Mouse (Mus musculus): ENCODE measurements around the gene Panx3. TPM values are rescaled to one million over a fixed set of nuclear protein-coding genes. Genes with fewer than 3 reads are reported as not detected.
A peak's percentile ranks its signal among the peaks of the same experiment; 100 is the strongest.

The Panx3 gene
- polyA plus RNA-seq, 1 experiment from 2014 or later = not detected

DNA sequence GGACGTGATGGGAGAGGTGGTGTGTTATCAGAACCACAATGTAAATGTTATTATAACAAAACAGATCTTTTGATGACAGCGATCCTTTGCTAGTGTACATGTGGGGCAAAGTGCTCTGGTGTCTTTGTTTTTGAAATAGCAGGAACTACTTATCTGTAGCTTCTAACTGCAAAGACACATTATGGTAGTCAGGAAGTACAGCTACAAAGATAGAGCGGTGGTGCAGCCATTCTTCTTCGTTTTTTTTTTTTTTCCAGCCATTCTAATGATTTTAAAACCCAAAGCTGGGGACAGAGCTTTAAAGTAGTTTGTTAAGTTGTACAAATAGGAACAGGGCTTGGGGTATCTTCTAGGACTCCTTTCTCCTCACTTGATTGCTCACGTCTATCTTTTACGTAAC, 9.6 kb downstream of the Panx3 start:
- peaks cover 1% of the 10 kb centered on the region for H3K36me3 ChIP-seq
- 89% methylated on average over 6 of the region's 6 CpGs for WGBS
- ATAC-seq = no peak

DNA sequence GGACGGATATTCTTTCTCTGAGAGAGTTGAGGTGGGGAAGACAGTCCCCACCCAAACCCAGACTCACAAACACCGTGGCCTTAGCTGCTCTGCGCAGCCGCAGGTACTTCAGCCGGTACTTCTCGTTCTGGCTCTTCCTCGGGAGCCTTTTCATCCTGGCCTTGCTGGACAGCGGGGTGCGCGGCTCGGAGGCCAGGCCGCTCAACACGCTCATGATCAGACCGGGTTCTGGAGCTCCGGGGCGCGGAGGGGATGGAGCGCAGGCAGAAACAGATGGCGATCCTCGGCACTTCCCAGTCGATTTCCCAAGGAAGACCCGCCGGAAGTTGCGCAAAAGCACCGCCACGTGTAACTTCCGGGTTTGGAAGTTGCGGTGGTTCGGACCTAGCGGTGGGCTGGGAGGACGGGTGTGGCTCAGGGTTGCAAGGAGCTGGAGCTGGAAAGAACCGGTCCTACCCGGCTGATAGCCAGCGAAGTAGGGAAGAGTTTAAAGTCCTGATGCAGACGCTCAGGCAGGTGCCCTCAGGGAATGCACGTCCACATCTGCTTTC, 12.0 kb downstream of the Panx3 start, which contains the start of gene Tbrg1:
Gene Tbrg1, minus strand, starts transcription at position 382 of the 551 bp plus-strand sequence.
- peak within 1 kb of the TSS; percentile 45; the same call in 1 of the 2 replicates for H3K27ac ChIP-seq
- H3K4me1 ChIP-seq (replicated peaks) = peaks cover 14% of the 10 kb centered on the region
- peaks cover 25% of the 10 kb centered on the region for H3K36me3 ChIP-seq
- H3K4me2 ChIP-seq (replicated peaks) = peak within 1 kb of the TSS; percentile 68
- peak within 1 kb of the TSS; percentile 67 for H3K9ac ChIP-seq (replicated peaks)
- under 1% methylated on average over 36 of the region's 36 CpGs for WGBS
- H3K4me3 ChIP-seq (replicated peaks) = peak within 1 kb of the TSS; percentile 67
- peaks cover 3% of the 10 kb centered on the region; the same call in 1 of the 2 replicates for H3K27me3 ChIP-seq
- no peaks in the 10 kb centered on the region for H3K9me3 ChIP-seq
- ATAC-seq = peak; percentile 93

More for the DNA sequence above, 9.6 kb downstream of the Panx3 start:
- H3K9me3 ChIP-seq = no peaks in the 10 kb centered on the region
- no peak overlapping the region for H3K4me2 ChIP-seq (replicated peaks)
- no peak overlapping the region for H3K9ac ChIP-seq (replicated peaks)
- H3K27ac ChIP-seq = no peak overlapping the region
- H3K4me3 ChIP-seq (replicated peaks) = no peak overlapping the region
- peaks cover 14% of the 10 kb centered on the region for H3K4me1 ChIP-seq (replicated peaks)
- H3K27me3 ChIP-seq = peaks cover 3% of the 10 kb centered on the region; the same call in 1 of the 2 replicates

DNA sequence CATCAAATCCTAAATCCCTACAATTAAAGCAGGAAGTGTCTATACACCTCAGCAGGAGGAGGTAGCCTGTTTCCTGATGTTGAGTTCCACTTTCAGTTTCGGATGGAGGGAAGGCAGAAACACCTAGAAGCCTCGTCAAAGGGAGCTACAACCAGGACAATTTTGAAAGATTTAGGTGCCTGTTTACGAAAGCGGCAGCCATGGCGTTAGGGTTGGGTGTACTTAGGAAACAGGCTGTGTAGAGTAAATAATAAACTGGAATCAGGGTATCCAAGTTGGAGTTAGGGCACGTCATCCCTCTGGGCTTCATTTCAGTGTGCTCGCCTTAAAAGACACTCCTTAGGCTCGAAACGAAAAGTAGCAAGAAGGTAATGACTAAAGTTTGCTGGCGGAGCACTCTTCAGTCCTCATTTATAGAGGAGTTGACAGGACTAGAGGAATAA, 12.6 kb downstream of the Panx3 start:
- Histone ChIP-seq H3K9me3 (no peaks in the 10 kb centered on the region), H3K27me3 (peaks cover 3% of the 10 kb centered on the region; the same call in 1 of the 2 replicates), H3K4me2 (replicated peaks) (peak overlapping the region; percentile 68), H3K4me1 (replicated peaks) (peaks cover 14% of the 10 kb centered on the region), H3K27ac (no peak overlapping the region), H3K9ac (replicated peaks) (peak overlapping the region; percentile 67), H3K4me3 (replicated peaks) (peak overlapping the region; percentile 67), H3K36me3 (peaks cover 27% of the 10 kb centered on the region)
- WGBS = 4% methylated on average over 10 of the region's 10 CpGs
- no peak; the same call in none of the 2 replicates for ATAC-seq

DNA sequence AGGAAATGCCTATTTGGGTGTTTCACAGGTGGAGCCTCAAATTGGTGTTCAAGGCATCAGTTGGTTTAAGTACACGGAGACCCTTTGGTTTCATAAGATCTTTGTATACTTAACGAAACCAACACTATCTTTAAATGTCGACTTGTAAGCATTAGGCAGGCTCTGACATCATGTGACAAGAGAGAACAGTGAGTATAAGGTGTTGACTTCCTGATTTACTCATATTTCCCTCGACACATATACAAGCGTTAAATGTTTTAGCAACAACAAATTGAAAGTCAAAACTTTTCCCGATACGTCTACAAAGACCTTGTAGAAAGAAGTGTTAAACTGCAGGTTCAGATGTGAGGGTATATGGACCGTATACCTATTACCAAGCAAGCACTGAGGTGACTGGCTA, 13.1 kb downstream of the Panx3 start:
- peak overlapping the region; percentile 67 for H3K9ac ChIP-seq (replicated peaks)
- H3K27me3 ChIP-seq = no peaks in the 10 kb centered on the region
- ATAC-seq = no peak
- WGBS = 70% methylated on average over 8 of the region's 8 CpGs
- peak overlapping the region; percentile 67 for H3K4me3 ChIP-seq (replicated peaks)
- H3K9me3 ChIP-seq = no peaks in the 10 kb centered on the region
- peaks cover 32% of the 10 kb centered on the region for H3K36me3 ChIP-seq
- peaks cover 14% of the 10 kb centered on the region for H3K4me1 ChIP-seq (replicated peaks)
- H3K27ac ChIP-seq = no peak overlapping the region
- H3K4me2 ChIP-seq (replicated peaks) = peak overlapping the region; percentile 68

DNA sequence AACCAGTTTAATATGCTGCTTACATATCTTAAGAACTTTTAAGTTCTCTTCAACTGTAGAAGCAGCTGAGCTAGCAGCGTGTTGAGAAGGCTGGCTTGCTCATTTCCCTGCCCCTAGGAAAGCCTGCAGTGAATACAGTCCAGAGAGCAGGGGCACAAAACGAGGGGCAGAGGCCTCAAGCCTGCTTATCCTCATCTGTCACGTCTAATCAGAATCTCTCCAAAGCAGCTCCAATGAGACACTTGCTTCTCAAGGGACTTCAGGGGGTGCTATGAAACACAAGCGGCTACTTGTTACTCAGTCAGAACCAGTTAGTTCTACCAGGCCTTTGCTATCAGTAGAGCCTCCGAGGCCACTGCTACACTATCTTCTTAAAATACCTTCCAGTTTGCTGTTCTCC, 15.2 kb downstream of the Panx3 start:
- no peak overlapping the region for H3K4me3 ChIP-seq (replicated peaks)
- H3K4me2 ChIP-seq (replicated peaks) = no peak overlapping the region
- H3K9ac ChIP-seq (replicated peaks) = no peak overlapping the region
- ATAC-seq = no peak
- H3K9me3 ChIP-seq = no peaks in the 10 kb centered on the region
- peaks cover 52% of the 10 kb centered on the region for H3K36me3 ChIP-seq
- H3K27me3 ChIP-seq = no peaks in the 10 kb centered on the region
- 84% methylated on average over 5 of the region's 5 CpGs for WGBS
- no peak overlapping the region for H3K27ac ChIP-seq
- peaks cover 14% of the 10 kb centered on the region for H3K4me1 ChIP-seq (replicated peaks)

DNA sequence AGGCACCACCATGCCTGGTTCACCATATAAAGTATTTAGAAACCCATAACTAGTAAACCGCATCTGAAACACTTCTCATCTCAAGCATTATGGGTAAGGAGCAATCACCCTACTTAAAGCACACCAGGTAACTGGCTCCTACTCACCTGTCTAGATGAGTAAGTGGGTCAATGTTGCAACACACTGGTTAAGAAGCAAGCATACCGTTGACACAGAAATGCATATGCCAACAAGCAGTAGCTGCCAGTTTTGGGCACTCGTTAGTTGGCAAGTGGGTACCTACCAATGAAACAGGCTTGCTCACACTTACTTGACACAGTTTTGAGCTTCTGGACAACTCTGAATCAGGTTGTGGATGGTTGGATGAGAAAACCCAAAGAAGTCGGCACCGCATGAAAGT, 18.4 kb downstream of the Panx3 start:
- Histone ChIP-seq H3K9me3 (no peaks in the 10 kb centered on the region), H3K4me1 (replicated peaks) (0 out of 2 replicates have a peak, but pooled peaks cover 2% of the 10 kb centered on the region), H3K36me3 (peaks cover 65% of the 10 kb centered on the region), H3K4me3 (replicated peaks) (no peak overlapping the region), H3K9ac (replicated peaks) (no peak overlapping the region), H3K27me3 (no peaks in the 10 kb centered on the region), H3K4me2 (replicated peaks) (no peak overlapping the region), H3K27ac (no peak overlapping the region)
- ATAC-seq = no peak
- 96% methylated on average over 5 of the region's 5 CpGs for WGBS

DNA sequence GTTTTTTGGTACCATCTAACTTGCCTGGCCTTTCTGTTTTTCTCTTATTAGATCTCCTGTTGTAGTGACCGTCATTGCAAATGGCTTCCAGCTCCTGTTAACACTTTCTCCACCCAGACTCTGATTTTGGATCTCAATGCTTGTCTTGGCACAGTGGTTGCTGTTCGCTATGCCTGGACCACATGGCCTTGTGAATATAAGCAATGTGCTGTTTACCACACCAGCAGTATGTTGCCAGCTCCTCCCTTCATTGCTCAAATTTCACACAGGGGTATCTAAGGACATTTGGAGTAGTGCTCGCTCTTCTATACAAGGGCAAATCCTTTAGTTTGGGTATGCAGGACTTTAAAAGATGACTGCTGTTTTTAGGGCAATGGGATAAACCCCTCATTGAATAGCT, 22.8 kb downstream of the Panx3 start:
- Histone ChIP-seq H3K4me1 (replicated peaks) (no peaks in the 10 kb centered on the region), H3K4me2 (replicated peaks) (no peak overlapping the region), H3K9ac (replicated peaks) (no peak overlapping the region), H3K27me3 (no peaks in the 10 kb centered on the region), H3K9me3 (no peaks in the 10 kb centered on the region), H3K36me3 (peaks cover 35% of the 10 kb centered on the region), H3K4me3 (replicated peaks) (no peak overlapping the region), H3K27ac (no peak overlapping the region)
- ATAC-seq = no peak
- WGBS = 88% methylated on average over 3 of the region's 3 CpGs

DNA sequence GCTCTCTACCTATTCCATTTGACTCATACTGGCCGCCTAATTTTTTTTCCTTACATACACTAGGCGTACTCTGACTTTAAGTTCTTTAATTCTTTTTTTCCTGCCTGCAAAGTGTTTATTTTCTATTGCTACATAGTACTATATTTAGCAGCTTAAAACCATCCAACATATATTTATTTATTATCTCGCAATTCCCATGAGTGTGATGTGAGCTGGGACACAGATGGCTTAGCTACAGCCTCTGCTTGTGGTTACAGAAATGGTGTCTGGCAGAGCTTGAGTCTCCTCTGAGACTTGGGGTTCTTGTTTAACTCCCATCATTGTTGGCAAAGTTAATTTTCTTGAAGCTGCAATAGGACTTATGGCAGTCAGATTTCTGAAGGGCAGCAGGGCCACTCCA, 30.3 kb downstream of the Panx3 start:
- Histone ChIP-seq H3K36me3 (no peaks in the 10 kb centered on the region), H3K27ac (no peak overlapping the region), H3K4me2 (replicated peaks) (no peak overlapping the region), H3K4me1 (replicated peaks) (no peaks in the 10 kb centered on the region), H3K9ac (replicated peaks) (no peak overlapping the region), H3K4me3 (replicated peaks) (no peak overlapping the region), H3K27me3 (no peaks in the 10 kb centered on the region), H3K9me3 (no peaks in the 10 kb centered on the region)
- ATAC-seq = no peak
- WGBS = 86% methylated on average over 3 of the region's 3 CpGs

DNA sequence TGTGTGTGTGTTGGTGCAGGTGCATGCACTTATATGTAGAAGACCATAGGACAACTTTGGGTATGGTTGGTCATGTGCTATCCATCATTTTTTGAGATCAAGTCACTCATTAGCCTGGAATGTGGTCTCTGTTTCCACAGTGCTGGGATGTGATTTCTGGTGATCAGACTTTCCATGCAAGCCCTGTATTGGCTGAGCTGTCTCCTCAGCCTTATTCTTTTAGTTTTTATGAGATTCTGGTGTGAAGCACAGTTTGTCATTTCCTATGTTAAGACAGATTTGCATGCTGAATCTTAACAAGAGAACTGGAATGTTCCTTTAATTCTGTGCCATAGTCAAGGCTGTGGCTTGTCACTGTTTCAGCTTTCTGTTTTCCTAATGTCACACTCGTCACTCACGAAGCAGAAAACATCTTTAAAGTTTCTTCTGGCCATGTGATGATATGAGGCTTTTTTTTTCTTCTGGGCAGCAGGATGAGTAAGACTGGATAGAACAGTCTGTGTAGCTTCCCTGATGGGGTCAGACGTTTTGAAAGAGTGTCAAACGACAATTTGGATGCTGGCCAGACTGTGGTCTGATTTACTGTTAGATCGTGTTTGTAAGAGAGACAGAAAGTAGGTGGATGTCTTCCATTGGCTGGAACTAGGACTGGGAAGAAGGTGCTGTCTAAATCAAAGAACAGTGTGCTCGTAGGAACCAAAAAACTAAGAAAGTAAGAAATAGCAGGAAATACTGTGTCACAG, 32.1 kb downstream of the Panx3 start:
- no peaks in the 10 kb centered on the region for H3K9me3 ChIP-seq
- no peak overlapping the region for H3K4me3 ChIP-seq (replicated peaks)
- no peaks in the 10 kb centered on the region for H3K4me1 ChIP-seq (replicated peaks)
- no peak overlapping the region for H3K4me2 ChIP-seq (replicated peaks)
- no peak overlapping the region for H3K27ac ChIP-seq
- H3K27me3 ChIP-seq = no peaks in the 10 kb centered on the region
- no peak overlapping the region for H3K9ac ChIP-seq (replicated peaks)
- ATAC-seq = no peak
- H3K36me3 ChIP-seq = no peaks in the 10 kb centered on the region
- 68% methylated on average over 6 of the region's 6 CpGs for WGBS

DNA sequence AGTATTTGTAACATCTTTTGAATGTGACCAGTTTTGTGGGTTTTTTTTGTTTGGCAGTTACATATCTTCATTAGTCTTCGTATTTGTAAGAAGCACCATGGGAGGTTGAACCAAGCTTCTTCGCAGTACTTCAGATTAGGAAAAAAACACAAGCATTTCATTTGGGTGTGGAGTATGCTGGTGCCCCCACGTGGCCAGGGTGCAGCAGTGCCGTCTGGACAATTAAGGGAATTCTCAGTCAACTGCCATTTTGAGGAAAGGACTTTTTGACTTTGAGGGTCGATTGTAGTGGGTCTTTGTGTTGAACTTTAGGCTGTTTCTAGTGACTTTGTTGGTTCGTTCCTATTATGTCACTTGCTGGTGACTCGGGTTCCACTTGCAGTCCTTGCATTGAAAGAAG, 32.7 kb downstream of the Panx3 start:
- H3K27me3 ChIP-seq = no peaks in the 10 kb centered on the region
- no peak overlapping the region for H3K27ac ChIP-seq
- ATAC-seq = peak; percentile 60; the same call in 1 of the 2 replicates
- no peak overlapping the region for H3K9ac ChIP-seq (replicated peaks)
- H3K4me2 ChIP-seq (replicated peaks) = no peak overlapping the region
- H3K36me3 ChIP-seq = no peaks in the 10 kb centered on the region
- no peaks in the 10 kb centered on the region for H3K9me3 ChIP-seq
- H3K4me3 ChIP-seq (replicated peaks) = no peak overlapping the region
- WGBS = 18% methylated on average over 7 of the region's 7 CpGs
- no peaks in the 10 kb centered on the region for H3K4me1 ChIP-seq (replicated peaks)

DNA sequence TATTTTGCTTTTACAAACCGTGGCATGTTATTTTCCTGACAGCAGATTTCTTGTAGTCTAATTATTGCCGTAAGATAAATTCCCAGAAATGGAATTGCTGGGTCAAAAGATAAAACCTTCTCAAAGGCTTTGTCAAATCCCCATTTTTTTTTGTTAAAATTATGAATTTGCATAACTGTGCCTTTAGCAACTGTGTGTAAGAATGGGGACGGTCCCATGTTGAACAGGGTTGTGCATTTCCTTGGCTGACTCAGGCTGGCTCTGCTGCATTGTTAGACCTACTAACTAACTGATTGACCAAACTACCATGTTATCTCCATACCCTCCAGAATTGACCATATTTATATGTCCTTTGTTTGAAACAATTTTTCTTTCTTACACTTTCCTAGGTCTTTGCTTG, 34.8 kb downstream of the Panx3 start:
- Histone ChIP-seq H3K36me3 (no peaks in the 10 kb centered on the region), H3K27me3 (no peaks in the 10 kb centered on the region), H3K27ac (no peak overlapping the region), H3K4me1 (replicated peaks) (no peaks in the 10 kb centered on the region), H3K4me2 (replicated peaks) (no peak overlapping the region), H3K4me3 (replicated peaks) (no peak overlapping the region), H3K9me3 (no peaks in the 10 kb centered on the region), H3K9ac (replicated peaks) (no peak overlapping the region)
- 89% methylated on average over 3 of the region's 3 CpGs for WGBS
- no peak for ATAC-seq

DNA sequence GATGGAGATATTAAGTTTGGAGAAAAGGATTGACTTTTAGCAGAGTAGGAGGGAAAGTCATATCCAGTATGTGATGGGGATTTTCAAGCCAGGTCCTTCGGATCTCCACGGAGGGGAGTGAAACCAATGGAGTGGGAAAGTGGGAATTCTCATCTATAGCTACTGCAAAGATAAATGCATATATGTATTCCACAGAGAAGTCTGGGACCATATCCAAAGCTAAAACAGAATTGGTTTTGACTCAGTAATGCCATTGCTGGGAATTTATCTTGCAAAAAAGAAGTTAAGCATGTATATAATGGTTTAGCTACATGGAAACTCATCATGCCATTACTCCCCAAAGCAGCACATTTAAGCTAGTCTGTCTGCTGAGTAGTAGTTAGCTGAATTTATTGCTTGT, 36.7 kb downstream of the Panx3 start:
- ATAC-seq = no peak
- Histone ChIP-seq H3K27me3 (no peaks in the 10 kb centered on the region), H3K4me3 (replicated peaks) (no peak overlapping the region)

More for the DNA sequence above, 36.7 kb downstream of the Panx3 start:
- 80% methylated on average over 2 of the region's 2 CpGs for WGBS
- Histone ChIP-seq H3K4me2 (replicated peaks) (no peak overlapping the region), H3K4me1 (replicated peaks) (peaks cover 2% of the 10 kb centered on the region; the same call in 1 of the 2 replicates), H3K27ac (no peak overlapping the region), H3K36me3 (no peaks in the 10 kb centered on the region), H3K9me3 (no peaks in the 10 kb centered on the region), H3K9ac (replicated peaks) (no peak overlapping the region)
